Mouse (Mus musculus): ENCODE results near the gene Fmnl3.

- no peak for TF ChIP-seq CTCF (IDR thresholded peaks at IDR 0.05; ENCODE audit: borderline replicate concordance, control insufficient read depth, extremely low read depth, insufficient read depth, low read length, poor library complexity)
- TF ChIP-seq POLR2A (IDR thresholded peaks at IDR 0.05; ENCODE audit: control insufficient read depth, extremely low read depth, insufficient read depth, low read length, poor library complexity), result no peak
Measured at GRCm38 (mm10) chr15:99375581-99375980, 5.3 kb upstream of the Fmnl3 start.
